25 mouse cellular contexts compared by ENCODE assay signal in genomic region chr10:41005776-41006175, GRCm38 (mm10).
DNase-seq lines count a peak whose midpoint lies in the region; ATAC-seq lines count a peak whose summit lies in the region.
"Had no signal": no experiment of that assay in that cellular context is flagged by ENCODE, and none has a peak within 500 bp of the region (broad histone marks: within the 10 kb centered on the region; RNA-seq: fewer than 3 reads in every experiment).

No protein-coding gene starts in this region.

- 88% methylated on average over 9 of the region's 9 CpGs for WGBS in liver, embryonic 12.5 days (ENCODE audit: insufficient replicate concordance)
- WGBS in liver, embryonic 11.5 days: 91% methylated on average over 9 of the region's 9 CpGs
- 79% methylated on average over 9 of the region's 9 CpGs for WGBS in liver, embryonic 16.5 days (ENCODE audit: insufficient replicate concordance)

- H3K36me3 ChIP-seq in liver, embryonic 12.5 days: no peaks in the 10 kb centered on the region
- no peaks in the 10 kb centered on the region for H3K36me3 ChIP-seq in liver, embryonic 11.5 days (ENCODE audit: control insufficient read depth, insufficient read depth, low read length)
- no peaks in the 10 kb centered on the region for H3K36me3 ChIP-seq in liver, embryonic 16.5 days (ENCODE audit: control insufficient read depth, insufficient read depth)
- H3K36me3 ChIP-seq: embryonic facial prominence, embryonic 10.5 days; embryonic facial prominence, embryonic 13.5 days; forebrain, embryonic 12.5 days; forebrain, embryonic 15.5 days; heart, embryonic 10.5 days; hindbrain, embryonic 10.5 days had no signal

- H3K9ac ChIP-seq in liver, embryonic 12.5 days: peak overlapping the region; percentile 49; the same call in 1 of the 2 replicates
- no peak overlapping the region for H3K9ac ChIP-seq in liver, embryonic 11.5 days (ENCODE audit: low read depth, low read length)
- no peak overlapping the region for H3K9ac ChIP-seq in liver, embryonic 16.5 days (ENCODE audit: low read depth, low read length)
- H3K9ac ChIP-seq: embryonic facial prominence, embryonic 13.5 days; forebrain, embryonic 12.5 days; forebrain, embryonic 15.5 days; hindbrain, embryonic 14.5 days had no signal

- no peak for DNase-seq in liver, embryonic 11.5 days (ENCODE audit: low spot score)
- DNase-seq in testis, postnatal 10 days (ENCODE audit: low spot score): peak; percentile 13
- no peak for DNase-seq in testis, postnatal 14 days (ENCODE audit: low spot score)
- DNase-seq in left cerebral cortex, postnatal 4 days: no peak
- DNase-seq: adrenal gland, adult 8-10 months; adrenal gland, postnatal 25 days; cerebellum, adult 11-12 months; cerebellum, adult 8-10 months; cerebellum, postnatal 10 days; cerebellum, postnatal 36 days; embryo, embryonic 11 days; gastrocnemius, postnatal 25 days; heart, adult 2 months; heart, postnatal 36 days had no signal

- H3K4me1 ChIP-seq in liver, embryonic 12.5 days: peaks cover 42% of the 10 kb centered on the region
- peaks cover 22% of the 10 kb centered on the region for H3K4me1 ChIP-seq in liver, embryonic 11.5 days (replicated peaks; ENCODE audit: control insufficient read depth, insufficient read depth, low read length)
- peaks cover 33% of the 10 kb centered on the region for H3K4me1 ChIP-seq in liver, embryonic 16.5 days (ENCODE audit: control insufficient read depth, low read depth, low read length)
- H3K4me1 ChIP-seq: embryonic facial prominence, embryonic 10.5 days; embryonic facial prominence, embryonic 13.5 days; forebrain, embryonic 12.5 days; forebrain, embryonic 15.5 days; heart, embryonic 10.5 days; hindbrain, embryonic 10.5 days had no signal

- H3K27me3 ChIP-seq in liver, embryonic 12.5 days (replicated peaks): peaks cover 4% of the 10 kb centered on the region; the same call in 1 of the 2 replicates
- no peaks in the 10 kb centered on the region for H3K27me3 ChIP-seq in liver, embryonic 11.5 days (replicated peaks; ENCODE audit: control insufficient read depth, insufficient read depth, low read length)
- no peaks in the 10 kb centered on the region for H3K27me3 ChIP-seq in liver, embryonic 16.5 days (ENCODE audit: control insufficient read depth, insufficient read depth, low read depth, low read length)
- H3K27me3 ChIP-seq: embryonic facial prominence, embryonic 13.5 days; forebrain, embryonic 12.5 days; forebrain, embryonic 15.5 days had no signal

- H3K4me2 ChIP-seq in liver, embryonic 12.5 days: no peak overlapping the region
- H3K4me2 ChIP-seq in liver, embryonic 11.5 days: no peak overlapping the region
- no peak overlapping the region for H3K4me2 ChIP-seq in liver, embryonic 16.5 days (ENCODE audit: low read depth, low read length)
- H3K4me2 ChIP-seq: embryonic facial prominence, embryonic 13.5 days; forebrain, embryonic 12.5 days; forebrain, embryonic 15.5 days; hindbrain, embryonic 14.5 days had no signal

- intact Hi-C loops in left cerebral cortex, postnatal 4 days (cut with DNase I): loop anchor here (10.0 kb wide), 3 partner anchors 279 to 499 kb away; no protein-coding TSS in a partner anchor

- H3K4me3 ChIP-seq in liver, embryonic 12.5 days: no peak overlapping the region
- H3K4me3 ChIP-seq in liver, embryonic 11.5 days (ENCODE audit: low read depth, low read length): no peak overlapping the region
- no peak overlapping the region for H3K4me3 ChIP-seq in liver, embryonic 16.5 days (ENCODE audit: low read depth, low read length)
- H3K4me3 ChIP-seq: embryonic facial prominence, embryonic 10.5 days; embryonic facial prominence, embryonic 13.5 days; forebrain, embryonic 12.5 days; forebrain, embryonic 15.5 days; heart, adult 2 months; heart, embryonic 10.5 days; hindbrain, embryonic 10.5 days had no signal

- peak overlapping the region; percentile 88 for H3K27ac ChIP-seq in liver, embryonic 12.5 days
- no peak overlapping the region for H3K27ac ChIP-seq in liver, embryonic 11.5 days (ENCODE audit: low read depth, low read length)
- peak overlapping the region; percentile 58 for H3K27ac ChIP-seq in liver, embryonic 16.5 days (ENCODE audit: low read length)
- H3K27ac ChIP-seq: embryonic facial prominence, embryonic 10.5 days; embryonic facial prominence, embryonic 13.5 days; forebrain, embryonic 12.5 days; forebrain, embryonic 15.5 days; heart, adult 2 months; heart, embryonic 10.5 days; hindbrain, embryonic 10.5 days; hindbrain, embryonic 14.5 days; hindbrain, postnatal 0 days had no signal

- no peaks in the 10 kb centered on the region for H3K9me3 ChIP-seq in liver, embryonic 12.5 days (replicated peaks)
- H3K9me3 ChIP-seq in liver, embryonic 11.5 days (ENCODE audit: control insufficient read depth, low read length): no peaks in the 10 kb centered on the region
- H3K9me3 ChIP-seq in liver, embryonic 16.5 days (replicated peaks; ENCODE audit: control insufficient read depth, low read length): no peaks in the 10 kb centered on the region
- H3K9me3 ChIP-seq: embryonic facial prominence, embryonic 10.5 days; embryonic facial prominence, embryonic 13.5 days; forebrain, embryonic 12.5 days; forebrain, embryonic 15.5 days; heart, embryonic 10.5 days; hindbrain, embryonic 10.5 days had no signal

- no peak for ATAC-seq in liver, embryonic 12.5 days
- no peak for ATAC-seq in liver, embryonic 11.5 days (replicated peaks; ENCODE audit: low FRiP score)
- ATAC-seq in liver, embryonic 16.5 days (ENCODE audit: low read depth): no peak
- ATAC-seq: CD4-positive, CD25-positive, alpha-beta regulatory T cell, adult 4 months; forebrain, embryonic 15.5 days; hindbrain, postnatal 0 days had no signal
